Mouse (Mus musculus): ENCODE results near the gene C2cd3. TPM values are rescaled to one million over a fixed set of nuclear protein-coding genes. Genes with fewer than 3 reads are reported as not detected.

Gene C2cd3
- polyA plus RNA-seq, 1 experiment from 2014 or later: 30.7 TPM

- no peak for DNase-seq (ENCODE audit: low spot score)
- 0 out of 2 replicates have a peak overlapping the region, but pooled peaks have one; percentile 23 for H3K27ac ChIP-seq (replicated peaks)
- no peaks in the 10 kb centered on the region for H3K4me1 ChIP-seq
- no peak overlapping the region for H3K4me3 ChIP-seq
- peaks cover 98% of the 10 kb centered on the region for H3K36me3 ChIP-seq
- no peaks in the 10 kb centered on the region for H3K27me3 ChIP-seq (ENCODE audit: low read depth, poor library complexity, severe bottlenecking)
- no peaks in the 10 kb centered on the region for H3K9me3 ChIP-seq (replicated peaks)
- WGBS: 82% methylated on average over 4 of the region's 4 CpGs
These were observed 93.2 kb downstream of the C2cd3 start for GRCm38 (mm10) chr7:100465248-100465647.

- H3K36me3 ChIP-seq: peaks cover 98% of the 10 kb centered on the region
- H3K9me3 ChIP-seq (replicated peaks): no peaks in the 10 kb centered on the region
- H3K27ac ChIP-seq (replicated peaks): 0 out of 2 replicates have a peak overlapping the region, but pooled peaks have one; percentile 23
- H3K4me3 ChIP-seq: no peak overlapping the region
- 89% methylated on average over 5 of the region's 5 CpGs for WGBS
- H3K4me1 ChIP-seq: no peaks in the 10 kb centered on the region
- no peak for DNase-seq (ENCODE audit: low spot score)
- H3K27me3 ChIP-seq (ENCODE audit: low read depth, poor library complexity, severe bottlenecking): no peaks in the 10 kb centered on the region
These were observed 93.8 kb downstream of the C2cd3 start for GRCm38 (mm10) chr7:100465656-100466309.

- Histone ChIP-seq H3K27ac (replicated peaks) (0 out of 2 replicates have a peak overlapping the region, but pooled peaks have one; percentile 19), H3K27me3 (ENCODE audit: low read depth, poor library complexity, severe bottlenecking) (no peaks in the 10 kb centered on the region), H3K9me3 (replicated peaks) (no peaks in the 10 kb centered on the region), H3K4me1 (no peaks in the 10 kb centered on the region), H3K4me3 (no peak overlapping the region), H3K36me3 (peaks cover 92% of the 10 kb centered on the region)
- no peak for DNase-seq (ENCODE audit: low spot score)
- 90% methylated on average over 11 of the region's 11 CpGs for WGBS
These were observed 94.9 kb downstream of the C2cd3 start for GRCm38 (mm10) chr7:100466781-100467510.

GRCm38 (mm10) chr7:100468761-100469160 lies 96.7 kb downstream of the C2cd3 start:
- Histone ChIP-seq H3K27me3 (ENCODE audit: low read depth, poor library complexity, severe bottlenecking) (no peaks in the 10 kb centered on the region), H3K4me1 (no peaks in the 10 kb centered on the region), H3K4me3 (no peak overlapping the region), H3K27ac (replicated peaks) (no peak overlapping the region), H3K9me3 (replicated peaks) (no peaks in the 10 kb centered on the region), H3K36me3 (peaks cover 74% of the 10 kb centered on the region)
- 90% methylated on average over 6 of the region's 6 CpGs for WGBS
- DNase-seq (ENCODE audit: low spot score): no peak

GRCm38 (mm10) chr7:100469502-100469901 lies 97.5 kb downstream of the C2cd3 start:
- 88% methylated on average over 1 of the region's 1 CpGs for WGBS
- H3K36me3 ChIP-seq: peaks cover 67% of the 10 kb centered on the region
- H3K27me3 ChIP-seq (ENCODE audit: low read depth, poor library complexity, severe bottlenecking): no peaks in the 10 kb centered on the region
- H3K27ac ChIP-seq (replicated peaks): no peak overlapping the region
- no peak overlapping the region for H3K4me3 ChIP-seq
- H3K4me1 ChIP-seq: no peaks in the 10 kb centered on the region
- no peak for DNase-seq (ENCODE audit: low spot score)
- no peaks in the 10 kb centered on the region for H3K9me3 ChIP-seq (replicated peaks)

GRCm38 (mm10) chr7:100470796-100471406 lies 98.9 kb downstream of the C2cd3 start:
- peaks cover 53% of the 10 kb centered on the region for H3K36me3 ChIP-seq
- H3K4me3 ChIP-seq: no peak overlapping the region
- no peak for DNase-seq (ENCODE audit: low spot score)
- H3K27me3 ChIP-seq (ENCODE audit: low read depth, poor library complexity, severe bottlenecking): no peaks in the 10 kb centered on the region
- H3K9me3 ChIP-seq (replicated peaks): no peaks in the 10 kb centered on the region
- no peak overlapping the region for H3K27ac ChIP-seq (replicated peaks)
- WGBS: 93% methylated on average over 11 of the region's 11 CpGs
- no peaks in the 10 kb centered on the region for H3K4me1 ChIP-seq

GRCm38 (mm10) chr7:100471407-100471797 lies 99.4 kb downstream of the C2cd3 start:
- Histone ChIP-seq H3K4me3 (no peak overlapping the region), H3K36me3 (peaks cover 48% of the 10 kb centered on the region), H3K27me3 (ENCODE audit: low read depth, poor library complexity, severe bottlenecking) (no peaks in the 10 kb centered on the region), H3K4me1 (no peaks in the 10 kb centered on the region), H3K9me3 (replicated peaks) (no peaks in the 10 kb centered on the region), H3K27ac (replicated peaks) (no peak overlapping the region)
- DNase-seq (ENCODE audit: low spot score): no peak
- 94% methylated on average over 1 of the region's 1 CpGs for WGBS

GRCm38 (mm10) chr7:100472777-100473176 lies 100.7 kb downstream of the C2cd3 start, which contains the start of gene Ucp3:
TSS of gene Ucp3 (plus strand) at chr7:100472990.
- DNase-seq (ENCODE audit: low spot score): no peak

GRCm38 (mm10) chr7:100473846-100474454 lies 101.9 kb downstream of the C2cd3 start:
- no peaks in the 10 kb centered on the region for H3K27me3 ChIP-seq (ENCODE audit: low read depth, poor library complexity, severe bottlenecking)
- no peak for DNase-seq (ENCODE audit: low spot score)
- H3K9me3 ChIP-seq (replicated peaks): no peaks in the 10 kb centered on the region
- no peak overlapping the region for H3K27ac ChIP-seq (replicated peaks)
- no peak overlapping the region for H3K4me3 ChIP-seq
- H3K36me3 ChIP-seq: peaks cover 23% of the 10 kb centered on the region
- no peaks in the 10 kb centered on the region for H3K4me1 ChIP-seq
- WGBS: 92% methylated on average over 9 of the region's 9 CpGs

More at GRCm38 (mm10) chr7:100472777-100473176, 100.7 kb downstream of the C2cd3 start, which contains the start of gene Ucp3:
- H3K4me1 ChIP-seq: no peaks in the 10 kb centered on the region
- H3K4me3 ChIP-seq: no peak within 1 kb of the TSS
- no peaks in the 10 kb centered on the region for H3K27me3 ChIP-seq (ENCODE audit: low read depth, poor library complexity, severe bottlenecking)
- no peaks in the 10 kb centered on the region for H3K9me3 ChIP-seq (replicated peaks)
- 88% methylated on average over 6 of the region's 6 CpGs for WGBS
- 0 out of 2 replicates have a peak within 1 kb of the TSS, but pooled peaks have one; percentile 9 for H3K27ac ChIP-seq (replicated peaks)
- H3K36me3 ChIP-seq: peaks cover 35% of the 10 kb centered on the region

GRCm38 (mm10) chr7:100474680-100475079 lies 102.6 kb downstream of the C2cd3 start:
- Histone ChIP-seq H3K27ac (replicated peaks) (no peak overlapping the region), H3K9me3 (replicated peaks) (no peaks in the 10 kb centered on the region), H3K27me3 (ENCODE audit: low read depth, poor library complexity, severe bottlenecking) (no peaks in the 10 kb centered on the region), H3K36me3 (peaks cover 16% of the 10 kb centered on the region), H3K4me1 (no peaks in the 10 kb centered on the region), H3K4me3 (no peak overlapping the region)
- WGBS: 75% methylated on average over 1 of the region's 1 CpGs
- no peak for DNase-seq (ENCODE audit: low spot score)

GRCm38 (mm10) chr7:100479100-100479822 lies 107.2 kb downstream of the C2cd3 start:
- no peak for DNase-seq (ENCODE audit: low spot score)
- H3K4me3 ChIP-seq: no peak overlapping the region
- H3K4me1 ChIP-seq: no peaks in the 10 kb centered on the region
- no peak overlapping the region for H3K27ac ChIP-seq (replicated peaks)
- WGBS: 83% methylated on average over 20 of the region's 20 CpGs
- no peaks in the 10 kb centered on the region for H3K36me3 ChIP-seq
- no peaks in the 10 kb centered on the region for H3K27me3 ChIP-seq (ENCODE audit: low read depth, poor library complexity, severe bottlenecking)
- H3K9me3 ChIP-seq (replicated peaks): no peaks in the 10 kb centered on the region

GRCm38 (mm10) chr7:100479823-100480164 lies 107.8 kb downstream of the C2cd3 start:
- no peak overlapping the region; the same call in 1 of the 2 replicates for H3K27ac ChIP-seq (replicated peaks)
- 75% methylated on average over 15 of the region's 15 CpGs for WGBS
- DNase-seq (ENCODE audit: low spot score): no peak
- no peaks in the 10 kb centered on the region for H3K4me1 ChIP-seq
- no peak overlapping the region for H3K4me3 ChIP-seq
- no peaks in the 10 kb centered on the region for H3K9me3 ChIP-seq (replicated peaks)
- H3K27me3 ChIP-seq (ENCODE audit: low read depth, poor library complexity, severe bottlenecking): no peaks in the 10 kb centered on the region
- H3K36me3 ChIP-seq: no peaks in the 10 kb centered on the region

All from midbrain, embryonic 10.5 days (tissue).